Mouse (Mus musculus): ENCODE measurements around the gene Top1.

Gene Top1

GRCm38 (mm10) chr2:160742161-160742609, 96.5 kb downstream of the Top1 start:
- no peak for DNase-seq (ENCODE audit: low spot score)

- peak; percentile 78 for DNase-seq (ENCODE audit: low spot score)
These were observed 98.5 kb downstream of the Top1 start for GRCm38 (mm10) chr2:160744040-160744822.

- DNase-seq (ENCODE audit: low spot score) = no peak
These were observed 99.1 kb downstream of the Top1 start for GRCm38 (mm10) chr2:160744823-160745210.

- DNase-seq (ENCODE audit: low spot score) = no peak
These were observed 99.8 kb downstream of the Top1 start for GRCm38 (mm10) chr2:160745497-160745896.

DNA sequence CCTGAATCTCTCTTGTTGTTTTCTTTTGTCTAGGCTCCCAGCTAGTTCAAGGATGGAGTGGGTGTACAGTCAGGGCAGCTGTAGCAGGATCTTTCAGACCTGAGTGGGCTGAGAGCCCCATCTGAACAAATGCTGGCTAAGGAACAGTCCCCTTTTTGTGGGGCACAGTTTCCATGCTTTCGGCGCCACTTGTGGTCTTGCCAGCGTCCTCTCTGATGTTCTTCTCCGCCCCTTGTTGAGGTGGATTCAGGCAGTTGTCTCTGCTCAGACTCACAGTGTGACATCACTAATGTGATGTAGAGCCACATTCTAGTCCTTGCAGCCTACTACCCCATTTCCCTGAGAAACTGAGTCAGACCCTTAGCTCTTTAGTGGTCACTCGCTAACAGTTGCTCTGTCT, 100.9 kb downstream of the Top1 start:
- no peak for DNase-seq (ENCODE audit: low spot score)

- DNase-seq (ENCODE audit: low spot score) = no peak
These were observed 101.4 kb downstream of the Top1 start for GRCm38 (mm10) chr2:160747075-160747474.

GRCm38 (mm10) chr2:160756583-160757203, 111.0 kb downstream of the Top1 start:
- no peak for DNase-seq (ENCODE audit: low spot score)

DNA sequence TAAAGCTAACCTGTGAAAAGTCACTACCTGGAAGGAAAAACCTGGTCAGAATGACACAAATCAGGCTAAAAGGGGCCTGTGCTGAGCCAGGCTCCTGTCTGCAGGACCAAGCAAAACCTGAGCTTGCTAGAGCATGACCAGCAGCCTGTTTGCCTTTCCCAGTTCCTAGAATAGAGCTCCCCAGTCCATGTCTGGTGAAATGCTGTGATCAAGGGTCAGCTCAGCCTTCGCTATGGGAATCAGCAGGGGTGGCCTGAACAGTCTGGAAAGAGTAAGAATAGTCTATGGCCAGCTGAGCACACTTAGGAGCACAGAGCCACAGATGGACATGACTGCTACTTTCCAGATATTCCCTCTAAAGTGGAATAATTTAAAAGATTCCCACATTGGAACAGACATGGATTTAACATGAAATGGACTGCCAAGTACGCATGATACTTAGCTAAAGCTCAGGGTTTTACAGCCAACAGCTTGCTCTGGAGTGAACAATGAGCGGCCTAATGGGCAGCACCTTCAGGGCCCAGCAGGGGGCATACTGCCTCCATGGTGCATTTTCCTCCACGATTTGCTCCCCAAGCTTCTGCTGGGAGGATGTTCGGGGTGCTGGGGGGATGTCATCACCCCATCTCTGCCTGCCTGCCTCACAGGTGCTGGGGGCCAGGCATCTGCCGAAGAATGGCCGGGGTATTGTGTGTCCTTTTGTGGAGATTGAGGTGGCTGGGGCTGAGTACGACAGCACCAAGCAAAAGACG, 114.9 kb downstream of the Top1 start:
- DNase-seq (ENCODE audit: low spot score) = no peak

DNA sequence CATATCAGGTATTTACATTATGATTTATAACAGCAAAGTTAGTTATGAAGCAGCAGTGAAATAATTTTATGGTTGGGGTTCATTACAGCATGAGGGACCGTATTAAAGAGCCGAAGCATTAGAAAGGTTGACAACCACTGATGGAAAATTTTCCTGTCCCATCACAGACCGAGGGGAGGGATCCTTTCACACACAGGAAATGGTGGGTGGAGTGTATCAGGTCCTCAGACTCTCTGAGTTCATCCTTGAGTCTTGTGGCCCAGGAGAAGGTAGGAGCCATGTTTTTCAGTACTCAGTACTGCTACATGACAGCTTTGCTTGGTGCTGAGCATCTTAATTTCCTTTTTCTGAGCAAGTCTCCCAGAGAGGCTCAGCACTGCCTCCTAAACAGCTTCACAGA, 118.1 kb downstream of the Top1 start:
- DNase-seq (ENCODE audit: low spot score) = no peak

DNA sequence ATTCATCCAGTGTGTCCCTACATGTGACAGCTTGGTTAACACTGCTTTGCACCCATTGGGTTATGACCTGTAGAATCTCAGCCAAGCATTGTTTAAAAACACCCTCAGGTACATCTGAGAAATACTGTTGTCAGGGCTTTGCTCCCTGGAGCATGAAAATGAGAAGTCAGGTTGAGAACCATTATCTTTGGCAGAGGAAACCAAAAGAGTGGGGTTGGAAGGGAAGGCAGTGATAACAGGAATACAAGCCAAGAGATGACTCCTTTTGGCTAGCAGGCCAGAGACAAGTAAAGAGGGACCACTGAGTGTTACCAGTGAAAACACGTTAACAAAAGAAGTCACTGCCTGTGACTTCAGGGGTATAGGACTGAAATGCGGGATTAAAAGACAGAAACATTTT, 118.7 kb downstream of the Top1 start:
- DNase-seq (ENCODE audit: low spot score) = no peak

GRCm38 (mm10) chr2:160765096-160765495, 119.4 kb downstream of the Top1 start:
- DNase-seq (ENCODE audit: low spot score) = no peak

- peak; percentile 85 for DNase-seq (ENCODE audit: low spot score)
These were observed 120.7 kb downstream of the Top1 start for GRCm38 (mm10) chr2:160766371-160766771.

GRCm38 (mm10) chr2:160767201-160767600, 121.5 kb downstream of the Top1 start:
- DNase-seq (ENCODE audit: low spot score) = no peak

DNA sequence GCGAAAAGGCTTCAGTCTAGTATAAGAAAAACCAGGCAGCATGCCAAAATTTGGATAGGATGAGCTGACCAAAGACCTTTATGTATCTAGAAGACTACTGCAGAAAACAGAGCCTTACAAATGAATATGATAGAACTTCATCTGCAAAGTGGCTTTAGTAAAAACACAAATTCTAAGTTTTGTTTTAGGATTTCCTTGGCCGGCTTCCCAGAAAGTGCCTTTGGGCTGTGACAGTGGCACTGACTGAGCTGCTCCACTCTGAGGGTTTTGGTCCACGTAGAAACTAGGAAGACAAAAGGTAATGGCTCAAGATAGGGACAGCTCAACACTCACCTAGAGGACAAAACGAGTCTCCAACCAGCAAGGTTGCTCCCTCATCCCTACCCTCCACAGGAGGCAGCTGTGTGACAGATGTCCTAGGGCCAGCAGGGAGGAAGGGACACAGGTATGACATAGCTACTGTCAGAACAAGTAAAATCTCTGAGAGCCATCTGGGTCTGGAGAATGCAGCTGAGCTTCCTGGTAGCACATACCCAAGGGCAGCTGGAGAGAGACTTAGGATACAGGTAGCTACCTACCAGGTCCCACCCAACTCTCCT, 122.5 kb downstream of the Top1 start:
- DNase-seq (ENCODE audit: low spot score) = no peak

DNA sequence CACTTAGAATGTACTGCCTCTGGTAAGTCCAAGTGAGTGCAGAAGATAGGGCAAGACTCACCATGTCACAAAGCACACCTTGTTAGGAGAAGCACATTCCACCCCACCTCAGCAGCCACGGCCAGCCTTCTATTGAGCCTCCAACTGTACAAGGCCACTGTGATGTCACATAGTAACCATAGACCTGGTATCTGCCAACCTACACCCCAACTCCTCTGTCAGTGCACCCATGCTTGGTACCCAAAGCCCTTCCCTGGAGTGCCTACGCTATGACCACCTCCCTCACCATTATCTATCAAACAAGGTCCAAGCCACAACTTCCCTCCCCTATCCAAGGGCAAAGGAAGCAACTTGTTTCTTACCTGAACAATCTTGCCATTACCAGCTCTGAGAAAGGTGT, 123.3 kb downstream of the Top1 start:
- no peak for DNase-seq (ENCODE audit: low spot score)

GRCm38 (mm10) chr2:160770409-160770808, 124.7 kb downstream of the Top1 start:
- DNase-seq (ENCODE audit: low spot score) = no peak

DNA sequence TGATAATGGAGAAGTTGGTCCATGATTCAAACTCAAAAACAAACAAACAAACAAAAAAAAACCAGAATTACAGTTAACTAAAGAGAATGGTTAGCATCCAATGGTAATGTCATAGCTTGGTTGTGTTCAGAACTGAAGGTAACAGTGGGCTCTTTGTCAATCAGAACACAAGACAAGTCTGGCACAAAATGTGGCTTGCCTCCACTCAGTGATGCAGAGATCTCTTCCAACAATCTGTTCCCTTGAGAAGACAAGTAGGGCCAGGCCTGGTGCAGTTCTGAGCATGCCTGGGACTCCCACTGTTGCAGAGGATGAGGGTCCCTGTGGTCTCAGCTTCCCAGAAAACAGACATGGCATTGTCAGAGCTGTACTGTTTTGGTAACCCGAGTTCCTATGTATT, 125.2 kb downstream of the Top1 start:
- no peak for DNase-seq (ENCODE audit: low spot score)

DNA sequence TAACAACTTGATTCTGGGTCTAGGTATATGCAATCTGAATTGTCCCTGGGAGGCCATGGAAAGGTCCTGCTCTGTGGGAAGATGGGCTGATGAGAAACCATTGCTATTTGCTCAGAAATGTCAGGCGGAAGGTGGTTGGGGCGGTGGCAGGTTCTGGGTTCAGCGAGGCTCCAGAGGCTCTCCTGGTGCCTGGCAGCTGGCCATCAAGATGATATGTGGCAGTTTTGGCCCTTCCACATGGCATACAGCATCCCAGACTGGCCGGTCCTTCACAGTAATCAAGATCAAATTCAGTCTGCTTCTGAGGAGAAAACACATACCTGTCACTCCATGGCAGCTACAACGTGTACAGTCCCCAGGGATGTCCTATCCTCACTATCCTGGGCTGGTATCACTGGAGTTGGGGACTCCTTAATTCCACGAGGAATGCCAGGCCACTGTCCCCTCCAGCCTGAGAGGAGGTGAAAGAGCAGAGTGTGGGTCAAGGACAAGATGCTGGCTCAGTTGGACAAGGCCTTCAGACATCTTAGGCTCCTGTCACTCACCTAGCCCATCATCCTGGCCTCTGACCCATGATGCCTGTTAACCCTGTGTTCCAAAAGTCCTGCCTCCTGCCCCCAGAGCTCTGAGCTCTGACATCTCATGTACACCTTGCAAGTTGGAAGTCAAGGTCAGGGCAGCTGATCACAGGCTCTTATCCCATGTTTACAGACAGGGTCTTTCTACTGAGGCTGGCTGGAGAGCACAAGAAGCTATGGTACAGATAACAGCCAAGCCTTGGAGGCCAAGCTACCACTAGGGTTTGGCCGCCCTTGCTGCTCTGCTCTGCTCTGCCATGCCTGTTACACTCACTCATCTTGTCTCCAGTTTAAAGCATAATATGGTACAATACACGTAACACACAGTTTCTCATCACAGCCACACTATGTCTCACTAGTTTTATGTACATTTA, 125.9 kb downstream of the Top1 start:
- DNase-seq (ENCODE audit: low spot score) = no peak
